Mouse (Mus musculus) skeletal muscle tissue, adult 2 months (tissue): ENCODE measurements around the gene 1700029J07Rik.
A peak's percentile ranks its signal among the peaks of the same experiment; 100 is the strongest.

Experiments used
- DNase-seq: peaks from one replicate; pipeline ENCODE4 v3.0.0-alpha.2; 2012; ENCODE audit warnings: low read depth, low spot score

Gene 1700029J07Rik

GRCm38 (mm10) chr8:45950622-45951021 is 24.4 kb downstream of the 1700029J07Rik start:
- no peak for DNase-seq

- no peak for DNase-seq
These were observed 28.8 kb downstream of the 1700029J07Rik start for GRCm38 (mm10) chr8:45946283-45946682.

GRCm38 (mm10) chr8:45936986-45937385 is 38.1 kb downstream of the 1700029J07Rik start:
- no peak for DNase-seq

GRCm38 (mm10) chr8:45934582-45935014 is 40.5 kb downstream of the 1700029J07Rik start, which contains the start of gene Ccdc110:
Gene Ccdc110, plus strand, starts transcription at chr8:45934619.
- peak; percentile 87 for DNase-seq

GRCm38 (mm10) chr8:45922116-45922515 is 52.9 kb downstream of the 1700029J07Rik start:
- DNase-seq: no peak

GRCm38 (mm10) chr8:45920392-45920791 is 54.7 kb downstream of the 1700029J07Rik start:
- peak; percentile 45 for DNase-seq

GRCm38 (mm10) chr8:45918891-45919290 is 56.2 kb downstream of the 1700029J07Rik start:
- DNase-seq: no peak

GRCm38 (mm10) chr8:45917040-45917679 is 57.9 kb downstream of the 1700029J07Rik start:
- DNase-seq: peak; percentile 41

- no peak for DNase-seq
These were observed 58.6 kb downstream of the 1700029J07Rik start for GRCm38 (mm10) chr8:45916496-45916895.

GRCm38 (mm10) chr8:45913707-45914106 is 61.3 kb downstream of the 1700029J07Rik start:
- DNase-seq: no peak

GRCm38 (mm10) chr8:45906251-45906619 is 68.8 kb downstream of the 1700029J07Rik start:
- no peak for DNase-seq

- DNase-seq: no peak
These were observed 69.3 kb downstream of the 1700029J07Rik start for GRCm38 (mm10) chr8:45905591-45906250.

GRCm38 (mm10) chr8:45903659-45904058 is 71.4 kb downstream of the 1700029J07Rik start:
- no peak for DNase-seq
